Mouse (Mus musculus): ENCODE results near the gene Pqbp1. TPM values are rescaled to one million over a fixed set of nuclear protein-coding genes. Genes with fewer than 3 reads are reported as not detected.

Gene Pqbp1
- polyA plus RNA-seq, 1 experiment, result 87.9 TPM

- Histone ChIP-seq H3K9ac (ENCODE audit: low read depth, poor library complexity, severe bottlenecking) (no peak overlapping the region), H3K9me3 (replicated peaks; ENCODE audit: control insufficient read depth, insufficient read depth, low read length, poor library complexity, severe bottlenecking) (no peaks in the 10 kb centered on the region), H3K27ac (ENCODE audit: insufficient read depth, low read length) (no peak overlapping the region), H3K36me3 (ENCODE audit: control insufficient read depth, insufficient read depth, low read length, poor library complexity, severe bottlenecking) (peaks cover 32% of the 10 kb centered on the region), H3K27me3 (ENCODE audit: control insufficient read depth, insufficient read depth, low read length, poor library complexity, severe bottlenecking) (no peaks in the 10 kb centered on the region), H3K4me1 (ENCODE audit: control insufficient read depth, insufficient read depth, low read length) (no peaks in the 10 kb centered on the region), H3K4me3 (ENCODE audit: low read depth, low read length) (no peak overlapping the region)
- TF ChIP-seq POLR2A (IDR thresholded peaks at IDR 0.05; ENCODE audit: insufficient read depth, low read length) (no peak), CTCF (IDR thresholded peaks at IDR 0.05; ENCODE audit: low read depth, low read length) (no peak), EP300 (IDR thresholded peaks at IDR 0.05; ENCODE audit: insufficient read depth, low read depth, low read length) (no peak)
Observed at GRCm38 (mm10) chrX:7936874-7937273, 37.8 kb upstream of the Pqbp1 start.

DNA sequence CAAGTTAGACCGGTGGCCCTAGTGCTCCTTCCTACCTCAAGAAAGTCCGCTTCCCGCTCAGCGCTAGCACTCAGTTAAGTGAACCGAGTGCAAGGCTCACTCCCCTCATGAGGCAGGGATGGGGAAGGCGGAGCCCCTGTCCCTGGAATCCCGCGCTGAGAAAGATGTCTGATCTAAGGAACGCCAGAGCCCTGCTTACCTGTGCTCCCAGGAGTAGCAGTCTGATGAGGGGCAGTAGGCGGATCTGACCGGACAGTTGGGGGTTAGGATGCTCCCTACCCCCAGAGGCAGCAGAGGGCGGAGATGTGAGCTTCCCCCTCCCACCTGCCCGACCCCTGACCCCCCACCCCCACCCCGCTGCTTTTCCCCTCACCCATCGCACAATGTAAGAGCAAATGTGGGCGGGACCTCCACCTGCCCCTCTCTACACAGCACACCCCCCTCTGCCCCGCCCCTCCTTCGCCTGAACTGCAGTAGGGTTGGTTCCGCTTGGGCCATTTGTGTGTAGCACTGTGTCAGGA, 29.3 kb upstream of the Pqbp1 start, which contains the start of gene Eras:
Eras (minus strand) TSS at position 338 of the 521 bp plus-strand sequence.
- H3K36me3 ChIP-seq (ENCODE audit: control insufficient read depth, insufficient read depth, low read length, poor library complexity, severe bottlenecking), result peaks cover 23% of the 10 kb centered on the region
- H3K27me3 ChIP-seq (ENCODE audit: control insufficient read depth, insufficient read depth, low read length, poor library complexity, severe bottlenecking), result no peaks in the 10 kb centered on the region
- H3K27ac ChIP-seq (ENCODE audit: insufficient read depth, low read length), result peak within 1 kb of the TSS; percentile 35
- H3K9ac ChIP-seq (ENCODE audit: low read depth, poor library complexity, severe bottlenecking), result peak within 1 kb of the TSS; percentile 32
- H3K9me3 ChIP-seq (replicated peaks; ENCODE audit: control insufficient read depth, insufficient read depth, low read length, poor library complexity, severe bottlenecking), result no peaks in the 10 kb centered on the region
- H3K4me1 ChIP-seq (ENCODE audit: control insufficient read depth, insufficient read depth, low read length), result peaks cover 6% of the 10 kb centered on the region
- TF ChIP-seq POLR2A (IDR thresholded peaks at IDR 0.05; ENCODE audit: insufficient read depth, low read length) (no peak), EP300 (IDR thresholded peaks at IDR 0.05; ENCODE audit: insufficient read depth, low read depth, low read length) (no peak), CTCF (IDR thresholded peaks at IDR 0.05; ENCODE audit: low read depth, low read length) (no peak)
- H3K4me3 ChIP-seq (ENCODE audit: low read depth, low read length), result peak within 1 kb of the TSS; percentile 74

DNA sequence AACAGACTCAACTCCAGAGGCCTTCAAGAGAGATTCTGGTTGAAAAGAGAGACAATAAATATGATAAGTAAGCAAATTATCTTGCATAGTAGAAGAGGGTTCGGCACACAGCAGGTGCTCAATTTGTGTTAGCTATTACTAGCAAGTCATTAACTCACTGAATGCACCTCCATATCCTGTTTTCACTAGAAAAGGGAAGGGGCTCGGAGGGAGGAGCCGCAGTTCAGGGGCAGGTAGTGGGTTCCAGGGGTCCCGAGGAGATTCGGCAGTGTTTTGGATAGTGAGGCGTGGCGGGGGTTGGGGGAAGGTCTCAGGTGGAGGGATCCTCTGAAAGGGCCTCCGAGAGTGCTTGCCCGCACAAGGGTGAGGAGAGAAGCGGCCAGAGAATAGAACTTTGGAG, 28.0 kb upstream of the Pqbp1 start:
- TF ChIP-seq EP300 (IDR thresholded peaks at IDR 0.05; ENCODE audit: insufficient read depth, low read depth, low read length) (no peak), CTCF (IDR thresholded peaks at IDR 0.05; ENCODE audit: low read depth, low read length) (no peak), POLR2A (IDR thresholded peaks at IDR 0.05; ENCODE audit: insufficient read depth, low read length) (no peak)
- peak overlapping the region; percentile 74 for H3K4me3 ChIP-seq (ENCODE audit: low read depth, low read length)
- H3K9me3 ChIP-seq (replicated peaks; ENCODE audit: control insufficient read depth, insufficient read depth, low read length, poor library complexity, severe bottlenecking), result no peaks in the 10 kb centered on the region
- H3K36me3 ChIP-seq (ENCODE audit: control insufficient read depth, insufficient read depth, low read length, poor library complexity, severe bottlenecking), result peaks cover 20% of the 10 kb centered on the region
- H3K9ac ChIP-seq (ENCODE audit: low read depth, poor library complexity, severe bottlenecking), result peak overlapping the region; percentile 32
- H3K4me1 ChIP-seq (ENCODE audit: control insufficient read depth, insufficient read depth, low read length), result peaks cover 6% of the 10 kb centered on the region
- no peaks in the 10 kb centered on the region for H3K27me3 ChIP-seq (ENCODE audit: control insufficient read depth, insufficient read depth, low read length, poor library complexity, severe bottlenecking)
- peak overlapping the region; percentile 35 for H3K27ac ChIP-seq (ENCODE audit: insufficient read depth, low read length)

DNA sequence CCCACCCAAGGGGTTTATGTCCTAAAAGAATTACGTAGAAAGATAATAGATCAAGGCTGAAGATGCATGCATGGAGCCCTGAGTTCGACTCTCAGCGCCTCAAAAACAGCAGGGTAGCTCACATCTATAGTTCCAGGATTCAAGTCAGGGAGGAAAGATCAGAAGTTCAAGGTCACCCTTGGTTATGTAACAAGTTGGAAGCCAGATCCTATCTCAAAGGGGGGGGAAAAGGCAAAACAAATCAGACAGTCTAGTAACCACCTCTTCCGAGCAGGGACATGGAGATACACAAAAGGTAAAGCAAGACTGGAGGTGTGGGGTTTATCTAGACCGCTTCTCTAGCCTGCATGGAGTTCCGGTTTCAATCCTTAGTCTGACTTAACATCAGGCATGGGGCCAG, 27.2 kb upstream of the Pqbp1 start:
- Histone ChIP-seq H3K9me3 (replicated peaks; ENCODE audit: control insufficient read depth, insufficient read depth, low read length, poor library complexity, severe bottlenecking) (no peaks in the 10 kb centered on the region), H3K36me3 (ENCODE audit: control insufficient read depth, insufficient read depth, low read length, poor library complexity, severe bottlenecking) (peaks cover 12% of the 10 kb centered on the region; the same call in 1 of the 2 replicates), H3K4me3 (ENCODE audit: low read depth, low read length) (peak overlapping the region; percentile 46), H3K4me1 (ENCODE audit: control insufficient read depth, insufficient read depth, low read length) (peaks cover 6% of the 10 kb centered on the region), H3K27ac (ENCODE audit: insufficient read depth, low read length) (peak overlapping the region; percentile 38; the same call in 1 of the 2 replicates), H3K27me3 (ENCODE audit: control insufficient read depth, insufficient read depth, low read length, poor library complexity, severe bottlenecking) (no peaks in the 10 kb centered on the region), H3K9ac (ENCODE audit: low read depth, poor library complexity, severe bottlenecking) (no peak overlapping the region)
- no peak for TF ChIP-seq EP300 (IDR thresholded peaks at IDR 0.05; ENCODE audit: insufficient read depth, low read depth, low read length)
- TF ChIP-seq CTCF (IDR thresholded peaks at IDR 0.05; ENCODE audit: low read depth, low read length), result no peak

DNA sequence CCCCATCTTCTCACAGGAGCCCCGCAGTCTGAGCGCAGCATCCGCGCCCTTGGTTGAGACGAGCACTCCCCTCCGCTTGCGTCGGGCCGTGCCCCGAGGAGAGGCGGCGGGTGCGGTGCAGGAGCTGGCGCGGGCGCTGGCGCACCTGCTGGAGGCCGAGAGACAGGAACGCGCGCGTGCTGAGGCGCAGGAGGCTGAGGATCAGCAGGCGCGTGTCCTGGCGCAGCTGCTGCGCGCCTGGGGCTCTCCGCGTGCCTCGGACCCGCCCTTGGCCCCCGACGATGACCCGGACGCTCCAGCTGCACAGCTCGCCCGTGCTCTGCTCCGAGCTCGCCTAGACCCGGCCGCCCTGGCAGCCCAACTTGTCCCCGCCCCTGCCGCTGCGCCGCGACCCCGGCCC, 23.0 kb upstream of the Pqbp1 start:
- Histone ChIP-seq H3K4me1 (ENCODE audit: control insufficient read depth, insufficient read depth, low read length) (peaks cover 6% of the 10 kb centered on the region), H3K27me3 (ENCODE audit: control insufficient read depth, insufficient read depth, low read length, poor library complexity, severe bottlenecking) (no peaks in the 10 kb centered on the region), H3K4me3 (ENCODE audit: low read depth, low read length) (peak overlapping the region; percentile 74), H3K27ac (ENCODE audit: insufficient read depth, low read length) (no peak overlapping the region), H3K9ac (ENCODE audit: low read depth, poor library complexity, severe bottlenecking) (peak overlapping the region; percentile 64), H3K36me3 (ENCODE audit: control insufficient read depth, insufficient read depth, low read length, poor library complexity, severe bottlenecking) (no peaks in the 10 kb centered on the region), H3K9me3 (replicated peaks; ENCODE audit: control insufficient read depth, insufficient read depth, low read length, poor library complexity, severe bottlenecking) (no peaks in the 10 kb centered on the region)
- TF ChIP-seq CTCF (IDR thresholded peaks at IDR 0.05; ENCODE audit: low read depth, low read length) (no peak), POLR2A (IDR thresholded peaks at IDR 0.05; ENCODE audit: insufficient read depth, low read length) (no peak), EP300 (IDR thresholded peaks at IDR 0.05; ENCODE audit: insufficient read depth, low read depth, low read length) (no peak)

GRCm38 (mm10) chrX:7919601-7920383, 20.7 kb upstream of the Pqbp1 start, which contains the start of gene Pcsk1n:
Gene Pcsk1n (plus strand): TSS chrX:7919822.
- Histone ChIP-seq H3K4me1 (ENCODE audit: control insufficient read depth, insufficient read depth, low read length) (peaks cover 4% of the 10 kb centered on the region), H3K4me3 (ENCODE audit: low read depth, low read length) (peak within 1 kb of the TSS; percentile 72), H3K27me3 (ENCODE audit: control insufficient read depth, insufficient read depth, low read length, poor library complexity, severe bottlenecking) (no peaks in the 10 kb centered on the region), H3K27ac (ENCODE audit: insufficient read depth, low read length) (no peak within 1 kb of the TSS; the same call in 1 of the 2 replicates), H3K9ac (ENCODE audit: low read depth, poor library complexity, severe bottlenecking) (peak within 1 kb of the TSS; percentile 61), H3K9me3 (replicated peaks; ENCODE audit: control insufficient read depth, insufficient read depth, low read length, poor library complexity, severe bottlenecking) (no peaks in the 10 kb centered on the region), H3K36me3 (ENCODE audit: control insufficient read depth, insufficient read depth, low read length, poor library complexity, severe bottlenecking) (no peaks in the 10 kb centered on the region)
- TF ChIP-seq EP300 (IDR thresholded peaks at IDR 0.05; ENCODE audit: insufficient read depth, low read depth, low read length), result no peak
- no peak for TF ChIP-seq POLR2A (IDR thresholded peaks at IDR 0.05; ENCODE audit: insufficient read depth, low read length)
- no peak for TF ChIP-seq CTCF (IDR thresholded peaks at IDR 0.05; ENCODE audit: low read depth, low read length)
